ENCODE assay signal across 8 mouse cellular contexts in genomic region chrX:101273875-101274738, GRCm38 (mm10). TPM values are rescaled to one million over a fixed set of nuclear protein-coding genes. Genes with fewer than 3 reads are reported as not detected.
DNase-seq lines count a peak whose midpoint lies in the region; ATAC-seq and TF ChIP-seq lines count a peak whose summit lies in the region.

Gene Med12, plus strand, starts transcription at chrX:101274030.

- 31% methylated on average over 54 of the region's 54 CpGs for WGBS in forebrain, embryonic 14.5 days
- 21% methylated on average over 49 of the region's 54 CpGs for WGBS in neural tube, embryonic 15.5 days

- no peak for TF ChIP-seq CTCF in ES-Bruce4 (IDR thresholded peaks at IDR 0.05; ENCODE audit: low read depth, low read length)

- peak; percentile 91 for DNase-seq in forebrain, embryonic 14.5 days (ENCODE audit: low spot score)
- peak; percentile 88 to 89 for DNase-seq in heart, postnatal 14 days
- peak; percentile 83 for DNase-seq in layer of hippocampus, adult 11-12 months (ENCODE audit: low spot score)
- DNase-seq in lung, adult 18-20 months = peak; percentile 93 to 95
- DNase-seq in testis, postnatal 14 days (ENCODE audit: low spot score) = peak; percentile 89

- H3K9ac ChIP-seq in ES-Bruce4 (ENCODE audit: low read depth, poor library complexity, severe bottlenecking) = peak within 1 kb of the TSS; percentile 76
- peak within 1 kb of the TSS; percentile 66 for H3K9ac ChIP-seq in forebrain, embryonic 14.5 days (ENCODE audit: low read length)
- peak within 1 kb of the TSS; percentile 50 for H3K9ac ChIP-seq in neural tube, embryonic 15.5 days (replicated peaks)

- H3K9me3 ChIP-seq in ES-Bruce4 (replicated peaks; ENCODE audit: control insufficient read depth, insufficient read depth, low read length, poor library complexity, severe bottlenecking) = no peaks in the 10 kb centered on the region
- no peaks in the 10 kb centered on the region for H3K9me3 ChIP-seq in forebrain, embryonic 14.5 days (replicated peaks; ENCODE audit: control insufficient read depth, low read length)
- no peaks in the 10 kb centered on the region for H3K9me3 ChIP-seq in neural tube, embryonic 15.5 days (replicated peaks)

- ATAC-seq in cerebellum, adult (ENCODE audit: insufficient number of reproducible peaks, low FRiP score, low TSS enrichment) = peak; percentile 98
- ATAC-seq in forebrain, embryonic 14.5 days = peak; percentile 98
- ATAC-seq in neural tube, embryonic 15.5 days (ENCODE audit: low FRiP score) = peak; percentile 98

- intact Hi-C loops in heart, postnatal 14 days (cut with DNase I) = loop anchor here (5.0 kb wide), 1 partner anchor 52 kb away; the partner anchor contains the start of gene Snx12

- H3K27ac ChIP-seq in ES-Bruce4 (ENCODE audit: insufficient read depth, low read length) = peak within 1 kb of the TSS; percentile 76
- H3K27ac ChIP-seq in forebrain, embryonic 14.5 days (ENCODE audit: low read depth, low read length) = peak within 1 kb of the TSS; percentile 65
- peak within 1 kb of the TSS; percentile 70 for H3K27ac ChIP-seq in neural tube, embryonic 15.5 days (replicated peaks)

- TF ChIP-seq EP300 in ES-Bruce4 (IDR thresholded peaks at IDR 0.05; ENCODE audit: insufficient read depth, low read depth, low read length) = no peak

- peak within 1 kb of the TSS; percentile 54 for H3K4me2 ChIP-seq in forebrain, embryonic 14.5 days (ENCODE audit: low read length)
- H3K4me2 ChIP-seq in neural tube, embryonic 15.5 days = peak within 1 kb of the TSS; percentile 56

- no peaks in the 10 kb centered on the region for H3K27me3 ChIP-seq in ES-Bruce4 (ENCODE audit: control insufficient read depth, insufficient read depth, low read length, poor library complexity, severe bottlenecking)
- H3K27me3 ChIP-seq in forebrain, embryonic 14.5 days (replicated peaks; ENCODE audit: control insufficient read depth, insufficient read depth, low read length) = no peaks in the 10 kb centered on the region
- no peaks in the 10 kb centered on the region; the same call in 1 of the 2 replicates for H3K27me3 ChIP-seq in neural tube, embryonic 15.5 days (replicated peaks)

- H3K36me3 ChIP-seq in ES-Bruce4 (ENCODE audit: control insufficient read depth, insufficient read depth, low read length, poor library complexity, severe bottlenecking) = peaks cover 10% of the 10 kb centered on the region
- H3K36me3 ChIP-seq in forebrain, embryonic 14.5 days (ENCODE audit: control insufficient read depth, insufficient read depth, low read length) = peaks cover 17% of the 10 kb centered on the region; the same call in 1 of the 2 replicates
- peaks cover 3% of the 10 kb centered on the region; the same call in 1 of the 2 replicates for H3K36me3 ChIP-seq in neural tube, embryonic 15.5 days

- H3K4me1 ChIP-seq in ES-Bruce4 (ENCODE audit: control insufficient read depth, insufficient read depth, low read length) = no peaks in the 10 kb centered on the region
- H3K4me1 ChIP-seq in forebrain, embryonic 14.5 days (ENCODE audit: control insufficient read depth, insufficient read depth, low read length) = no peaks in the 10 kb centered on the region
- H3K4me1 ChIP-seq in neural tube, embryonic 15.5 days = peaks cover 9% of the 10 kb centered on the region; the same call in 1 of the 2 replicates

- peak within 1 kb of the TSS; percentile 69 for H3K4me3 ChIP-seq in ES-Bruce4 (ENCODE audit: low read depth, low read length)
- peak within 1 kb of the TSS; percentile 49 for H3K4me3 ChIP-seq in forebrain, embryonic 14.5 days (ENCODE audit: low read depth, low read length)
- peak within 1 kb of the TSS; percentile 50 for H3K4me3 ChIP-seq in neural tube, embryonic 15.5 days (replicated peaks)

- TF ChIP-seq POLR2A in ES-Bruce4 (IDR thresholded peaks at IDR 0.05; ENCODE audit: insufficient read depth, low read length) = no peak

RNA-seq across cellular contexts. Expression of gene Med12, which starts in this region (rescaled TPM):
- 38.6 and 41.7 TPM in 2 replicates for polyA plus RNA-seq in ES-Bruce4 (2011; ENCODE audit: insufficient read depth, insufficient read length, low read depth, missing spikeins)
- polyA plus RNA-seq in forebrain, embryonic 14.5 days (2014; fragmentation: Nextera tagmentation; extraction: Ambion mirVana) = 24.7 and 25.0 TPM in 2 replicates
- total RNA-seq in heart, postnatal 14 days (2021) = 10 to 100 TPM; 22.5 to 25.8 TPM
- 21.9 and 23.7 TPM in 2 replicates for polyA plus RNA-seq in neural tube, embryonic 15.5 days (2015; fragmentation: Nextera tagmentation; extraction: Ambion mirVana)

Comparison
In these comparisons a context has a peak if more than half of its experiments do, and no peak if none do; other contexts are left out.
1. Peak in every context shown above with its lines: DNase-seq, ATAC-seq, H3K4me3 ChIP-seq and H3K27ac ChIP-seq.